Mouse (Mus musculus): ENCODE results near the gene Clcn6. TPM values are rescaled to one million over a fixed set of nuclear protein-coding genes. Genes with fewer than 3 reads are reported as not detected.

Clcn6 gene
- total RNA-seq, 2 experiments from 2014 or later: 86.1 to 86.6 TPM

DNA sequence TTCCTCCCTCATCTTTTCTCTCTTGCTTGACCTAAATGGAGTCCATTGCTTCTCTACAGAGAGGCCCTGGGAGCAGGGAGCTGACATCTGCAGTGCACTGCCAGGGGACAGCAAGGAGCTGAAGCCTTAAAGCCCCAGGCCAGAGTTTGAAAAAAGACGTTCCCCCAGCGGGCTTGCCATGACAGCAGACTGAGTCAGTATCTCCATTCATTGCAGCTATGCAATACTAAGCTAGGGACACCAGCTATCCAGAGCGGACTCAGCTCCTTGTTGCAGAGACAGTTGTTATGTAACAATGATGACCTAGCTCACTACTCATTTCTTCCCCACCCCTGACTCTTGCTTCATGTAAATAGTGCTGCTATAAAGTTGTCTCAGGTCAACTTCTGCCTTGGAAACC, 43.3 kb downstream of the Clcn6 start:
- no peak for DNase-seq
- intact Hi-C loops (cut with DNase I): no loop called here

DNA sequence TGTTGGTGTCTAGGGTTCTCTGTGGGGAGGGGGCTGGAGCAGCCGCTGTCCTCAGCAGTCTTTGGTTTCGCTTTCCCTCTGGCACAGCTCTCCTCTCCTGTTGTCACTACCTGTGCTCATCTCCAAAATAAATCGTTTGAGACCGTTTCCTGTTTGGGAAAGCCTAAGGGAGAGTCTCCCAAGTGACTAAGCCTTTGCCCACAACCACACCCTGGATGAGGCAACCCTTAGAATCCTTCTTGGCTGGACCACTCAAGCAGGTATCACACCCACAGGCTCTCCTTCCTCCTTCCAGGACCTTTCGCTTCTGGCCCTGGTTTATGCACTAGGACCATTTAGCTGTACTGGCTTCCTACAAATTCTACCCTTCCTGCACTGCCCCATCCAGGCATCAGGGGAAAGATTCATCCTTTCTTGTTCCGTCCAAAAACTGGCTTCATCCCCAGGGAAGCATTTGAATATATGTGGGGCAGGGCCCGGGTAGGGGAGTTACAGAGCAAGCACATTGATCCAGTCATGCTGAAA, 45.0 kb downstream of the Clcn6 start:
- no peak for DNase-seq
- intact Hi-C loops (cut with DNase I): no loop called here

- intact Hi-C loops (cut with DNase I): no loop called here
- no peak for DNase-seq
Measured at GRCm38 (mm10) chr4:147985205-147986132, 53.2 kb downstream of the Clcn6 start, which contains the start of gene Nppb. Gene Nppb, plus strand, starts transcription at chr4:147985788.

DNA sequence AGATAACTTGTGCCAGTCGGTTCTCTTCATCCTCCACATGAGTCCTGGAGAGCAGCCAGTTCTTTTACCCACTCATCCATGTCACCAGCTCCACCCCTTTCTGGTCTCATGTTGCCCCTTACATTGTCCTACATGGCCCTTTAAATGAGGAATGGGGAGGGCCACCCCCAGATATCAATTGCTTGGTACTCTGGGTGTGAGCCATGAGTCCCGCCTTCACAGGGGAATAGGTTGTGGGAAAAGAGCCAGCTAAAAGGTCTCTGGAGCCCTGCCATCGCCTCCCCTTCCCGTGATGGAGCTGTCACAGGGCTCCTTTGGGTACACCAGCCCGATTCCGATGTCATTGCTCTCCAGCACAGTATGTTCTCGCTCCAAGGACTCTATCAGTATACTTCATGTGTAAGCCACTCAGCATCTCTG, 59.2 kb downstream of the Clcn6 start:
- no peak for DNase-seq
- intact Hi-C loops (cut with DNase I): no loop called here

DNA sequence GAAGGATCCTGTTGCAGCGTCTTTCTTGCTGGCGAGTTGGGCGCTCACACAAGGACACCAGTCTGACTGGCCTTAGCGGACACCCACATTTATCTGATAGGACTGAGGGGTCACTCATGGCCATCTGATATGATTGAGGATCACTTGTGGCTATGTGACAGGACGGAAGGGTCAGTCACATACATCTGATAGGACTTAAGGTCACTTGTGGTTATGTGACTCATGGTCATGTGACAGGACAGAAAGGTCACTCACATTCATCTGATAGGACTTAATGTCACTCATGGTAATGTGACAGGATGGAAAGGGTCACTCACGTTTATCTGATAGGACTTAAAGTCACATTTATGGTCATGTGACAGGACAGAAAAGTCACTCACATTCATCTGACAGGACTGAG, 60.2 kb downstream of the Clcn6 start:
- intact Hi-C loops (cut with DNase I): no loop called here
- DNase-seq: no peak

GRCm38 (mm10) chr4:147977726-147978125, 60.9 kb downstream of the Clcn6 start:
- DNase-seq: no peak
- intact Hi-C loops (cut with DNase I): no loop called here

DNA sequence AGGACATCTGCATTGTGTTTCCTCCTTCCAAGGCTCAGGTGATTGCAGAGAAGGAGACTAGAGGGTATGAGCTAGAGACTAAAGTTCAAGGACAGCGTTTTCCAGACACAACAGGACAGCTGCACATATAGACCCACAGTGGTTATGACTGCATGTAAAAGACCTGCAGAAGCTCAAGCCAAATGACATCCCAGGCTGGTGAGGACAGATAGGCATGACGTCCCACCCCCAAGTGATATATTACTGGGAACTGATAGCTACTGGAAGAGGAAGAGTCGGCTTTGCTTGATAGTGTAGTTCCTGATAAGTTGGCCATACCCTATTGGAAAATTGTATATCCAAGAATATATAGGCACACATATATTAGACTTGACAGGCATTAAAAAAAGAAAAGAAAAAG, 62.4 kb downstream of the Clcn6 start:
- no peak for DNase-seq
- intact Hi-C loops (cut with DNase I): no loop called here

DNA sequence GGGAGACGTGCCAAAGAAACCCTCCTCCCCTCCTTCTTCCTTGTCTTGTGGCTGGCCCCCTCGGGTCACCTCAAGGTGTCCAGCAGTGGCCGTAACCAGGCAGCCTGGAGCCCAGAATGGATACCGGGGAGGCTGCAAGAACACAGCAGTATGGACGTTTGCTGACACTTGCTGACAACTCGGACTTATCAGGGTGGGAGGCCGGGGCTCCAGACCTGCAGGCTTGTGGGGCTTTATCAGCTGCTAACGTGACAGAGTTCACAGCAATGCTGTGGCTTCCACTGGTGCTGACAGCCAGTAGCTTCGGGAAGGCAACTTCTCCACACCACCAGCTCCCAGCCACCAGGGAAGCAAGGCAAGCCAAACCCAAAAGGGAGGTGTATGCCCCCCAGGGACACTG, 69.3 kb downstream of the Clcn6 start:
- intact Hi-C loops (cut with DNase I): no loop called here
- no peak for DNase-seq

- peak; percentile 31 for DNase-seq
- intact Hi-C loops (cut with DNase I): no loop called here
Measured at GRCm38 (mm10) chr4:147968816-147969215, 69.8 kb downstream of the Clcn6 start.

GRCm38 (mm10) chr4:147965712-147966111, 72.9 kb downstream of the Clcn6 start:
- no peak for DNase-seq
- intact Hi-C loops (cut with DNase I): no loop called here

GRCm38 (mm10) chr4:147963623-147964022, 75.0 kb downstream of the Clcn6 start:
- intact Hi-C loops (cut with DNase I): no loop called here
- DNase-seq: no peak

GRCm38 (mm10) chr4:147962781-147963180, 75.8 kb downstream of the Clcn6 start:
- no peak for DNase-seq
- intact Hi-C loops (cut with DNase I): no loop called here

- intact Hi-C loops (cut with DNase I): no loop called here
- peak; percentile 85 for DNase-seq
Measured at GRCm38 (mm10) chr4:147959881-147960831, 78.5 kb downstream of the Clcn6 start.

- no peak for DNase-seq
- intact Hi-C loops (cut with DNase I): no loop called here
Measured at GRCm38 (mm10) chr4:147957141-147957540, 81.5 kb downstream of the Clcn6 start.

Other genes starting within 250 kb of the Clcn6 start
- 1 to 10 TPM; 4.3 to 6.6 TPM for gene Zfp984, start 229.0 kb downstream of the Clcn6 start, total RNA-seq (2021)
- 10 to 100 TPM; 19.2 to 20.0 TPM for gene Zfp933, start 190.5 kb downstream of the Clcn6 start, total RNA-seq (2021)
- 10 to 100 TPM; 25.1 to 26.3 TPM for gene Miip, start 170.0 kb downstream of the Clcn6 start, total RNA-seq (2021)
- gene Fv1, start 169.8 kb downstream of the Clcn6 start, total RNA-seq (2021): 10 to 100 TPM; 10.4 to 11.3 TPM
- 100 to 1,000 TPM; 134 to 155 TPM for gene Mfn2, start 134.1 kb downstream of the Clcn6 start, total RNA-seq (2021)
- gene Plod1, start 102.1 kb downstream of the Clcn6 start, total RNA-seq (2021): 10 to 100 TPM; 15.2 to 16.0 TPM
- gene 2510039O18Rik, start 97.9 kb downstream of the Clcn6 start, total RNA-seq (2021): 10 to 100 TPM; 31.0 to 31.7 TPM
- not detected for gene Nppb, start 53.0 kb downstream of the Clcn6 start, total RNA-seq (2021)
- under 1 TPM; 0.42 to 0.62 TPM for gene Nppa, start 38.1 kb downstream of the Clcn6 start, total RNA-seq (2021)
- gene Mthfr, start 256 bp upstream of the Clcn6 start, total RNA-seq (2021): 10 to 100 TPM; 17.5 to 18.4 TPM
- 1 to 10 TPM; 4.2 to 4.6 TPM for gene Agtrap, start 49.2 kb upstream of the Clcn6 start, total RNA-seq (2021)
- gene Mad2l2, start 91.6 kb upstream of the Clcn6 start, total RNA-seq (2021): 10 to 100 TPM; 53.0 to 55.4 TPM
- 10 to 100 TPM; 41.9 to 46.4 TPM for gene Draxin, start 91.9 kb upstream of the Clcn6 start, total RNA-seq (2021)
- 10 to 100 TPM; 21.2 to 21.8 TPM for gene Fbxo6, start 113.3 kb upstream of the Clcn6 start, total RNA-seq (2021)
- 10 to 100 TPM; 56.2 to 66.9 TPM for gene Fbxo44, start 121.7 kb upstream of the Clcn6 start, total RNA-seq (2021)
- 10 to 100 TPM; 10.7 to 13.4 TPM for gene Fbxo2, start 121.8 kb upstream of the Clcn6 start, total RNA-seq (2021)
- gene Disp3, start 249.1 kb upstream of the Clcn6 start, total RNA-seq (2021): 10 to 100 TPM; 12.9 to 18.3 TPM